ENCODE assay signal across 11 mouse cellular contexts in the genomic region with DNA sequence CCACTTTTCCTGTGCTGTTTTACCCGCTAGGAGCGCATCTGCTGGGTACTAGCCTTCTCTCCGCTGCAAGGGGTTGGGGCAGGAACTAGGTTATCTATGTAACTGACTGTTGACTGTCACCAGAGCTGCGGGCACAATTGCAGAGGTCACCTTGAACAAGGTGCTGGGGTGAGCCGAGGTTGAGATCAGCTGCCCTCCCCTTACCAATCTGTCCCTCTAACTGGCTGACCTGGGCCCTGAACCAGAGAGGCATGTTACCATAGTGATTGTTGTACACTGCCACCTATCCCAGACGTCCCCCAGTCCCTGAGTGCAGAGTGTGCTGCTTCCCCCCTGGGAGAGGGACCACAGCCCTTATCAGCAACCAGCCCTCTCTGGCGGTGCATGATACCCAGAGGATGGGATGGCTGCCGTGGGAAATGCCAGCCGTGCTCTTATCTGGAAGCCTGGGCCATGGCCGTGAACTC. TPM values are rescaled to one million over a fixed set of nuclear protein-coding genes. Genes with fewer than 3 reads are reported as not detected.
DNase-seq lines count a peak whose midpoint lies in the region; ATAC-seq and TF ChIP-seq lines count a peak whose summit lies in the region.
"Had no signal": no experiment of that assay in that cellular context is flagged by ENCODE, and none has a peak within 500 bp of the region (broad histone marks: within the 10 kb centered on the region; RNA-seq: fewer than 3 reads in every experiment).

No protein-coding gene starts in this region.

- ATAC-seq in heart, embryonic 11.5 days (replicated peaks; ENCODE audit: insufficient number of reproducible peaks, low FRiP score, low TSS enrichment), result peak; percentile 70
- ATAC-seq in neural tube, embryonic 12.5 days (ENCODE audit: low FRiP score, low read depth), result no peak
- no peak for ATAC-seq in neural tube, embryonic 15.5 days (ENCODE audit: low FRiP score)
- peak; percentile 88 for ATAC-seq in liver, embryonic 13.5 days (ENCODE audit: low read depth)
- ATAC-seq in stomach, embryonic 16.5 days (ENCODE audit: insufficient read depth, low FRiP score), result 0 out of 2 replicates have a peak, but pooled peaks have one; percentile 8
- ATAC-seq: forebrain, embryonic 16.5 days had no signal

- H3K27ac ChIP-seq in heart, embryonic 11.5 days (ENCODE audit: low read depth, low read length), result peak overlapping the region; percentile 92
- H3K27ac ChIP-seq in neural tube, embryonic 12.5 days, result no peak overlapping the region
- H3K27ac ChIP-seq in neural tube, embryonic 15.5 days (replicated peaks), result no peak overlapping the region
- H3K27ac ChIP-seq in liver, embryonic 13.5 days, result peak overlapping the region; percentile 97
- H3K27ac ChIP-seq in stomach, embryonic 16.5 days (ENCODE audit: low read length), result peak overlapping the region; percentile 88; the same call in 1 of the 2 replicates
- no peak overlapping the region for H3K27ac ChIP-seq in gastrocnemius, adult 2 months
- H3K27ac ChIP-seq: lung, embryonic 15.5 days had no signal

- TF ChIP-seq CTCF in gastrocnemius, adult 2 months (IDR thresholded peaks at IDR 0.05), result no peak

- peaks cover 100% of the 10 kb centered on the region for H3K4me1 ChIP-seq in heart, embryonic 11.5 days (ENCODE audit: control insufficient read depth, insufficient read depth, low read length)
- H3K4me1 ChIP-seq in neural tube, embryonic 12.5 days, result peaks cover 29% of the 10 kb centered on the region
- H3K4me1 ChIP-seq in neural tube, embryonic 15.5 days, result peaks cover 39% of the 10 kb centered on the region
- peaks cover 100% of the 10 kb centered on the region for H3K4me1 ChIP-seq in liver, embryonic 13.5 days (replicated peaks)
- H3K4me1 ChIP-seq in stomach, embryonic 16.5 days (ENCODE audit: control insufficient read depth, insufficient read depth, low read length), result peaks cover 68% of the 10 kb centered on the region

- no peak for DNase-seq in heart, postnatal 14 days
- peak; percentile 97 for DNase-seq in liver, embryonic 13.5 days
- no peak for DNase-seq in gastrocnemius, adult 2 months
- DNase-seq in cerebellum, postnatal 4 days (ENCODE audit: low spot score in 2 of 2), result no peak

- WGBS in heart, embryonic 11.5 days (ENCODE audit: insufficient replicate concordance), result 18% methylated on average over 10 of the region's 10 CpGs
- WGBS in neural tube, embryonic 12.5 days, result 75% methylated on average over 10 of the region's 10 CpGs
- WGBS in neural tube, embryonic 15.5 days, result 74% methylated on average over 10 of the region's 10 CpGs
- 12% methylated on average over 10 of the region's 10 CpGs for WGBS in liver, embryonic 13.5 days (ENCODE audit: insufficient replicate concordance)
- 56% methylated on average over 10 of the region's 10 CpGs for WGBS in stomach, embryonic 16.5 days

- H3K4me3 ChIP-seq in heart, embryonic 11.5 days (ENCODE audit: low read depth, low read length), result no peak overlapping the region
- no peak overlapping the region for H3K4me3 ChIP-seq in neural tube, embryonic 12.5 days
- H3K4me3 ChIP-seq in neural tube, embryonic 15.5 days (replicated peaks), result no peak overlapping the region
- H3K4me3 ChIP-seq in liver, embryonic 13.5 days (replicated peaks), result peak overlapping the region; percentile 39
- H3K4me3 ChIP-seq in stomach, embryonic 16.5 days (replicated peaks; ENCODE audit: low read length), result no peak overlapping the region
- no peak overlapping the region for H3K4me3 ChIP-seq in gastrocnemius, adult 2 months
- H3K4me3 ChIP-seq: lung, embryonic 15.5 days had no signal

- H3K9me3 ChIP-seq in heart, embryonic 11.5 days (replicated peaks; ENCODE audit: control insufficient read depth, low read length), result no peaks in the 10 kb centered on the region
- no peaks in the 10 kb centered on the region for H3K9me3 ChIP-seq in neural tube, embryonic 12.5 days
- H3K9me3 ChIP-seq in neural tube, embryonic 15.5 days (replicated peaks), result no peaks in the 10 kb centered on the region
- no peaks in the 10 kb centered on the region for H3K9me3 ChIP-seq in liver, embryonic 13.5 days (replicated peaks)
- H3K9me3 ChIP-seq in stomach, embryonic 16.5 days (replicated peaks; ENCODE audit: control insufficient read depth, low read length), result no peaks in the 10 kb centered on the region
- H3K9me3 ChIP-seq: lung, embryonic 15.5 days had no signal

- no peaks in the 10 kb centered on the region for H3K36me3 ChIP-seq in heart, embryonic 11.5 days (ENCODE audit: control insufficient read depth, insufficient read depth, low read length)
- H3K36me3 ChIP-seq in neural tube, embryonic 12.5 days, result no peaks in the 10 kb centered on the region
- H3K36me3 ChIP-seq in neural tube, embryonic 15.5 days, result no peaks in the 10 kb centered on the region
- peaks cover 84% of the 10 kb centered on the region for H3K36me3 ChIP-seq in liver, embryonic 13.5 days
- no peaks in the 10 kb centered on the region for H3K36me3 ChIP-seq in stomach, embryonic 16.5 days (ENCODE audit: control insufficient read depth, insufficient read depth, low read length)
- H3K36me3 ChIP-seq: lung, embryonic 15.5 days had no signal

- H3K27me3 ChIP-seq in heart, embryonic 11.5 days (ENCODE audit: control insufficient read depth, insufficient read depth, low read length), result no peaks in the 10 kb centered on the region
- H3K27me3 ChIP-seq in neural tube, embryonic 12.5 days (replicated peaks), result peaks cover 5% of the 10 kb centered on the region; the same call in 1 of the 2 replicates
- H3K27me3 ChIP-seq in neural tube, embryonic 15.5 days (replicated peaks), result no peaks in the 10 kb centered on the region
- no peaks in the 10 kb centered on the region for H3K27me3 ChIP-seq in liver, embryonic 13.5 days
- no peaks in the 10 kb centered on the region for H3K27me3 ChIP-seq in stomach, embryonic 16.5 days (ENCODE audit: control insufficient read depth, insufficient read depth, low read length)
- H3K27me3 ChIP-seq: lung, embryonic 15.5 days had no signal

- intact Hi-C loops in heart, postnatal 14 days (cut with DNase I), result no loop called here
- intact Hi-C loops in gastrocnemius, adult 2 months (cut with DNase I), result no loop called here

- peak overlapping the region; percentile 28; the same call in 1 of the 2 replicates for H3K9ac ChIP-seq in heart, embryonic 11.5 days (ENCODE audit: low read depth, low read length)
- H3K9ac ChIP-seq in neural tube, embryonic 12.5 days, result 0 out of 2 replicates have a peak overlapping the region, but pooled peaks have one; percentile 5
- no peak overlapping the region for H3K9ac ChIP-seq in neural tube, embryonic 15.5 days (replicated peaks)
- peak overlapping the region; percentile 99 for H3K9ac ChIP-seq in liver, embryonic 13.5 days
- no peak overlapping the region for H3K9ac ChIP-seq in stomach, embryonic 16.5 days (ENCODE audit: low read length)
- H3K9ac ChIP-seq: lung, embryonic 15.5 days had no signal

- peak overlapping the region; percentile 22 for H3K4me2 ChIP-seq in heart, embryonic 11.5 days
- no peak overlapping the region for H3K4me2 ChIP-seq in neural tube, embryonic 12.5 days (replicated peaks)
- no peak overlapping the region for H3K4me2 ChIP-seq in neural tube, embryonic 15.5 days
- H3K4me2 ChIP-seq in liver, embryonic 13.5 days, result peak overlapping the region; percentile 69
- no peak overlapping the region for H3K4me2 ChIP-seq in stomach, embryonic 16.5 days (ENCODE audit: low read depth, low read length)
- H3K4me2 ChIP-seq: lung, embryonic 15.5 days had no signal

RNA-seq across cellular contexts. Expression of gene Trhr2, which starts 39.1 kb away (rescaled TPM):
- polyA plus RNA-seq in heart, embryonic 11.5 days (2014; fragmentation: Nextera tagmentation; extraction: Ambion mirVana), result not detected in 2 replicates
- not detected for total RNA-seq in heart, postnatal 14 days (2021)
- polyA plus RNA-seq in neural tube, embryonic 12.5 days (2016; fragmentation: Nextera tagmentation; extraction: Ambion mirVana), result not detected in 2 replicates
- polyA plus RNA-seq in neural tube, embryonic 15.5 days (2015; fragmentation: Nextera tagmentation; extraction: Ambion mirVana), result 0.12 TPM in 1 of 2 replicates, not detected in the other
- not detected in 2 replicates for polyA plus RNA-seq in liver, embryonic 13.5 days (2015; fragmentation: Nextera tagmentation; extraction: Ambion mirVana)
- not detected in 2 replicates for polyA plus RNA-seq in stomach, embryonic 16.5 days (2015; fragmentation: Nextera tagmentation; extraction: Ambion mirVana)
- not detected for total RNA-seq in gastrocnemius, adult 2 months (2021)
- total RNA-seq: hematopoietic stem cell, adult 5-6 weeks had no signal
- polyA plus RNA-seq: forebrain, embryonic 16.5 days; lung, embryonic 15.5 days had no signal

RNA-seq across cellular contexts. Expression of gene Zfpm1, which starts 39.5 kb away (rescaled TPM):
- 6.9 and 7.9 TPM in 2 replicates for polyA plus RNA-seq in heart, embryonic 11.5 days (2014; fragmentation: Nextera tagmentation; extraction: Ambion mirVana)
- 10 to 100 TPM; 25.5 to 26.9 TPM for total RNA-seq in heart, postnatal 14 days (2021)
- polyA plus RNA-seq in neural tube, embryonic 12.5 days (2016; fragmentation: Nextera tagmentation; extraction: Ambion mirVana), result 2.2 and 2.3 TPM in 2 replicates
- 1.00 and 1.4 TPM in 2 replicates for polyA plus RNA-seq in neural tube, embryonic 15.5 days (2015; fragmentation: Nextera tagmentation; extraction: Ambion mirVana)
- 10.0 and 11.7 TPM in 2 replicates for polyA plus RNA-seq in liver, embryonic 13.5 days (2015; fragmentation: Nextera tagmentation; extraction: Ambion mirVana)
- 2.0 and 2.1 TPM in 2 replicates for polyA plus RNA-seq in stomach, embryonic 16.5 days (2015; fragmentation: Nextera tagmentation; extraction: Ambion mirVana)
- total RNA-seq in gastrocnemius, adult 2 months (2021), result 1 to 10 TPM; 6.6 to 8.8 TPM

RNA-seq across cellular contexts. Expression of gene Zc3h18, which starts 54.9 kb away (rescaled TPM):
- polyA plus RNA-seq in heart, embryonic 11.5 days (2014; fragmentation: Nextera tagmentation; extraction: Ambion mirVana), result 22.2 and 26.8 TPM in 2 replicates
- 10 to 100 TPM; 22.4 to 22.8 TPM for total RNA-seq in heart, postnatal 14 days (2021)
- 57.1 and 62.4 TPM in 2 replicates for polyA plus RNA-seq in neural tube, embryonic 12.5 days (2016; fragmentation: Nextera tagmentation; extraction: Ambion mirVana)
- polyA plus RNA-seq in neural tube, embryonic 15.5 days (2015; fragmentation: Nextera tagmentation; extraction: Ambion mirVana), result 30.6 and 35.3 TPM in 2 replicates
- 30.2 and 35.0 TPM in 2 replicates for polyA plus RNA-seq in liver, embryonic 13.5 days (2015; fragmentation: Nextera tagmentation; extraction: Ambion mirVana)
- polyA plus RNA-seq in stomach, embryonic 16.5 days (2015; fragmentation: Nextera tagmentation; extraction: Ambion mirVana), result 28.1 and 32.4 TPM in 2 replicates
- 10 to 100 TPM; 26.7 to 26.8 TPM for total RNA-seq in gastrocnemius, adult 2 months (2021)

Comparison
In these comparisons a context has a peak if more than half of its experiments do, and no peak if none do; other contexts are left out.
1. H3K9ac ChIP-seq: peak in heart, embryonic 11.5 days (single experiment), neural tube, embryonic 12.5 days (single experiment) and liver, embryonic 13.5 days (single experiment); none in neural tube, embryonic 15.5 days (single experiment) and stomach, embryonic 16.5 days (single experiment).
2. ATAC-seq: peak in heart, embryonic 11.5 days (single experiment), liver, embryonic 13.5 days (single experiment) and stomach, embryonic 16.5 days (single experiment); none in neural tube, embryonic 12.5 days (single experiment) and neural tube, embryonic 15.5 days (single experiment).
3. H3K27ac ChIP-seq: peak in heart, embryonic 11.5 days (single experiment), liver, embryonic 13.5 days (single experiment) and stomach, embryonic 16.5 days (single experiment); none in neural tube, embryonic 12.5 days (single experiment), neural tube, embryonic 15.5 days (single experiment) and gastrocnemius, adult 2 months (single experiment).
4. H3K4me2 ChIP-seq: peak in heart, embryonic 11.5 days (single experiment) and liver, embryonic 13.5 days (single experiment); none in neural tube, embryonic 12.5 days (single experiment), neural tube, embryonic 15.5 days (single experiment) and stomach, embryonic 16.5 days (single experiment).